Mouse (Mus musculus) kidney, adult 11 months (tissue): Measurements from ENCODE around the gene Ndufv3.

Experiments used
- DNase-seq: peaks from one replicate; pipeline ENCODE4 v3.0.0; 2022

Ndufv3 gene

DNA sequence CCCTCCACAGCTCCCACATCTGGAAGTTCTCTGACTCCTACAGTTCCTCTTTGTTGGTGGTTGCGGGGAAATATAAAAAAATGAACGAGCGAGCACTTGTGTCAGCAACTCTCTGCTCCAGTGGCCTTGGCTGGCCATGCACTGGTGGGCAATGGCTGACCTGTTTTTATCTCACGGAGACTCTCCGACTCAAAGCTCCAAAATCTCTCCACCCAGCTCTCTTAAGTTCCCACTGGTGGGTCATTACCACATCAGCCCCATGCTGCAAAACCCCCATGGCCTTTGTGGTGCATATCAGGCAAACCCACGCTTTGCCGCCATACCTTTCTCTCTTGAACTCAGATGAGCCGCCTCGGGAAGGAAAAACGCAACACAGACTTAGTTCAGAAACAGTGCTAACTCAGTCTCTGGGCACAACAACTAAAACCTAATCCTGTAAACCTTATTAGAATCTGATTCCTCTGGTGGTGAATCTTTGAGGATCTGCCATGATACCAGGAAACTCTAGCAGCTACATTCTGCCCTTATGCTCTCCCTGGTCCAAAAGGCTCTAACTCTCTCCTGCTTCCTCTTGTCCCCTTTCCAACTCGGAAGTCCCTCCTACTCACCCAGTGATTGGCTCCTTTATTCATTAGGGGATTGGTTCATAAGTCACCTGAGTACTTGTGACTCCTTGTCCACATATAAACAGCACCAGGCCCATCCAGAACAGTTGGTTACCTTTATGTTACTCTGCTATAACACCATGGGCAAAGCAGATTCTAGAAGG is 39.3 kb downstream of the Ndufv3 start:
- no peak for DNase-seq

DNA sequence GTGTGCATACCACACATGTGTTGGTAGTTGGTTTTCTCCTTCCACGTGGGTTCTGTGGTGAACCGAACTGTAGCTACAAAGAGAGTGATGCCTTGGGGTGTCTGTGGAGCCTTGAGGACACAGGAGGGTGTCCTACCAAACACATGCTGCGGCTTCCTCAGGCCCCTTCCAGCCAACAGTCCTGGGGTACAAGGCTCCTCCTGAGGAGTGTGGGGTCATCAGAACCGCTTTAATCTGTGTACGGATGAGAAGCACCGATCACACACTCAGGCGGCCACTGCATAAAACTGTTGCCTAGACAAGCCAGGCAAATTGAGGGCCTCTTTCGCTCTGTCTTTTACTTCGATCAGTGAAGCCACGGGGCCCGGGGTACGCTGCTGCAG is 43.7 kb downstream of the Ndufv3 start:
- peak; percentile 51 for DNase-seq

DNA sequence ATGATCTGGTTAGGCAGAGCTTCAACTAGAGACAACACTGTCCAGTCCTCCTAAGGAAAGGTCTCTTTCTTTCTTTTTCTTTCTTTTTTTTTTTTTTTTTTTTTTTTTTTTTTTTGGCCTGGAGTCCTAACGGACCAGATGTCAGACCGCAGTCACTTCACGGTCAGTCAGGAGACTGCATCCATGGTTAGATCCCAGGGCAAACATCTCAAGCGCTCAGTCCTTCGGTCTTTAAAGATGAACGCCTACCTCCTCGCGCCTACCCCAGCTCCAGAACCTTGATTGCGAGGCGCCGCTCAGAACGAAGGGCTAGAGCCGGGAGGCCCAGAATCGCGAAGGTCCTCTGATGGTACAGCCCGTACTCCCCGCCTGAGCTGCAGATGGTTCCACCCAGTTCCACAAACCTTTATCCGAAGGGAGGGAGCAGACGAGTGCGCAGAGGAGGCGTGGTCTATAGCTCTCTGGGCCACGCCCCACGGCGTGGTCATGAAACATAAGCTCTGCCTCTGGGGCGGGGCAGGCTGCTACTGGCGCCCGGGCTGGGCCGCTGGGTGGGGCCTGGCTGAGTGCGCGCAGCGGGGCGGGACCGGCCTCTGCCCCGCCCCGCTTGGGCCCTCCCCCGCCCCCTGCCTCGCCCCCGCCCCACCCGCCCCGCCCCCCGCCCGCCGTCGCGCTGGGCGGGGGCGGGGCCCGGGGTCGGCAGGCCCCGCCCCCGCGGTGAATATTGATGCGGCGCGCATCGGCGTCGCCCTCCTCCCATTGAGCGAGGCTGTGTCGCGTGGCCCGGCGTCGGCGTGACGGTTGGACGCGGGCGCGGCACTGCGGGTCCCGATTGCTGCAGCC is 44.3 kb downstream of the Ndufv3 start, which contains the start of gene Pknox1:
Gene Pknox1 (plus strand): TSS at position 720 of the 843 bp plus-strand sequence.
- DNase-seq: peak; percentile 99

DNA sequence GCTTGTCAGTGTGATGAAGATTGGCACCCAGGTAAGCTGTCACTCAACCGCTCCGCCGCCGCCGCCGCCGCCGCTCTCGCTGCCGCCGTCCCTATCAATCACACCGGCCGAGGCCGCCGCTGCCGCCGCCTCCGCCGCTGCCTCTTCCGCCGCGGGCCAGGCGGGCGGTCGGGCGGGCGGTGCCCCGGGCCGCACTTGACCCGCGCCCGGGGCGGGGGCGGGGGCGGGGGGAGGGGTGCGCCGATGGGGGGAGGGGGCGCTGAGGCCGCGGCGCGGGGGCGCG is 44.9 kb downstream of the Ndufv3 start:
- no peak for DNase-seq

GRCm38 (mm10) chr17:31565141-31566056 is 45.5 kb downstream of the Ndufv3 start:
- peak; percentile 24 for DNase-seq

GRCm38 (mm10) chr17:31566276-31566675 is 46.4 kb downstream of the Ndufv3 start:
- DNase-seq: no peak

- no peak for DNase-seq
Measured at GRCm38 (mm10) chr17:31569756-31570155, 49.8 kb downstream of the Ndufv3 start.

DNA sequence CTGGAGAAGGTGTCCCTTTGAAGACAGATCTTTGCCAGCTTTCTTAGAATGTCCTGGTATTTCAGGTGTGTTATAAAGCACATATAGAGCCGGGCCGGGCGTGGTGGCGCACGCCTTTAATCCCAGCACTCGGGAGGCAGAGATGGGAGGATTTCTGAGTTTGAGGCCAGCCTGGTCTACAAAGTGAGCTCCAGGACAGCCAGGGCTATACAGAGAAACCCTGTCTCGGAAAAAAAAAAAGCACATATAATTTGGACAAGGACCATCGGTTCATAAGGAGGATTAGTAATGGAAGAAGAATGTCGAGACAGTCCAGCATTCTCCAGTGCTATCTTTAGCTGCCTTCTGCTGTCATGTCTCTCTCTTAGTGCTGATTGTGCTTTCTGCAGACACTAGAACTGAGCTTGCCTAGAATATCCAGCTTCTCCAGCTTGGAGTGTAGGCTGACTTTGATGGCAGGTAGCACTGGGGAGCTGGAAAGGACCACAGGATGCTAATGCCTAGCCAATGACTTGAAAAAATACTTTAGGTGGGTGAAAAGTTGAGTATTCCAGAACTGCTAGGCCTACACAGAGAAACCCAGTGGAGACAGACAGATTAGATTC is 50.5 kb downstream of the Ndufv3 start:
- no peak for DNase-seq

GRCm38 (mm10) chr17:31571689-31572088 is 51.8 kb downstream of the Ndufv3 start:
- no peak for DNase-seq

GRCm38 (mm10) chr17:31574662-31575061 is 54.7 kb downstream of the Ndufv3 start:
- no peak for DNase-seq

GRCm38 (mm10) chr17:31576394-31577175 is 56.7 kb downstream of the Ndufv3 start:
- no peak for DNase-seq

DNA sequence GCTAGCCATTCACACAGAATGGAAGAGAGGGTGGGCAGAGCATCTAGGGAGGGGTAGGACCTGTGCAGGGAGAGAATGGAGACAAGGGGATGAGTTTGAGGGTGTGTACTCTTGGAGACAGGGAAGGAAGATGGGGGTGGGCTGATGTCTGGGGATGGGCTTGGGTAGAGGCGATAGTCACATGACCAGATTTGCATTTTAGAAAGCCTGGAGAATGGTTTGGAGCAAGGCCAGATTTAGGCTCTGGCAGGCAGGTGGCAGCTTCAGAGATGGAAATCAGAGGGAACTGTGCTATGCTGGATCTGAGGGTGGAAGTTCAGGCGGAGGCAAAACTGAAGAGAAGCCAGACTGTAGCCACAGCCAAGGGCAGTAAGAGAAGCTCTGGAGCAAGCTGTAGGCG is 60.4 kb downstream of the Ndufv3 start:
- DNase-seq: no peak
